Mouse (Mus musculus) olfactory bulb, adult 2 months (tissue): ENCODE data around the gene Serhl. TPM values are rescaled to one million over a fixed set of nuclear protein-coding genes. Genes with fewer than 3 reads are reported as not detected.
"Not testable (repeated sequence)": the region's sequence is repeated elsewhere in the genome, so short reads cannot be mapped to it uniquely, and the experiment has no call there.

Experiments used
- H3K27ac ChIP-seq: fragments of 200-500 bp; 2 replicates; pipeline ENCODE4 v1.5.1; 2012; ENCODE audit warnings: low read depth, low read length; ENCODE audit not compliant: insufficient read depth
- H3K4me1 ChIP-seq: fragments of 200-500 bp; 2 replicates; pipeline ENCODE4 v1.6.1; 2012; ENCODE audit warnings: low read length; ENCODE audit not compliant: control insufficient read depth, insufficient read depth
- H3K4me3 ChIP-seq: fragments of 200-500 bp; 2 replicates; pipeline ENCODE4 v1.5.1; 2012; ENCODE audit warnings: mild to moderate bottlenecking, low read depth, low read length, moderate library complexity; ENCODE audit not compliant: insufficient read depth
- CTCF ChIP-seq: fragments of 200-500 bp; IDR thresholded peaks from 2 replicates; pipeline ENCODE4 v1.5.1; 2012; ENCODE audit warnings: low read depth, mild to moderate bottlenecking, low read length, moderate library complexity; ENCODE audit not compliant: insufficient read depth
- POLR2A ChIP-seq: fragments of 200-500 bp; IDR thresholded peaks from 2 replicates; pipeline ENCODE4 v1.6.1; 2012; ENCODE audit warnings: mild to moderate bottlenecking, low read depth, low read length, moderate library complexity; ENCODE audit not compliant: insufficient read depth
- WGBS: fragments of 180-500 bp; shearing (Covaris S2); methylation state at CpG from one replicate; pipeline ENCODE4 v1.1.7; 2018; 5-methylcytosine and 5-hydroxymethylcytosine counted together
- polyA plus RNA-seq: library from polyadenylated mRNA; stranded (reverse); fragments of >200 nt; gene quantifications from 2 replicates; pipeline ENCODE4 v1.2.4, GENCODE M21; 2012; ENCODE audit warnings: low replicate concordance; ENCODE audit not compliant: missing spikeins, insufficient read depth, insufficient read length

Gene Serhl
- polyA plus RNA-seq, result not detected in 2 replicates

DNA sequence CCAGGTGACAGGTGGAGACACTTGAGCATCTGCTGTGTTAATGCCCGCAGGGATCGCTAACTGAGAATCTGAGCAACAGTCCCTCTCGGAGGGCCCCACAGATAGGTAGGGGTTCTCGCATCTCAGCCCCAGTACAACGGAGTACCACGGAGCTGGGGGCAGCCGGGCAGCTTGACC is at the start of gene Serhl:
Gene Serhl (plus strand): TSS at position 78 of the 177 bp plus-strand sequence.
- 50% methylated on average over 7 of the region's 7 CpGs for WGBS
- H3K27ac ChIP-seq, result no peak within 1 kb of the TSS
- no peak within 1 kb of the TSS for H3K4me3 ChIP-seq
- TF ChIP-seq POLR2A, result no peak
- TF ChIP-seq CTCF, result no peak
- peaks cover 7% of the 10 kb centered on the region for H3K4me1 ChIP-seq

DNA sequence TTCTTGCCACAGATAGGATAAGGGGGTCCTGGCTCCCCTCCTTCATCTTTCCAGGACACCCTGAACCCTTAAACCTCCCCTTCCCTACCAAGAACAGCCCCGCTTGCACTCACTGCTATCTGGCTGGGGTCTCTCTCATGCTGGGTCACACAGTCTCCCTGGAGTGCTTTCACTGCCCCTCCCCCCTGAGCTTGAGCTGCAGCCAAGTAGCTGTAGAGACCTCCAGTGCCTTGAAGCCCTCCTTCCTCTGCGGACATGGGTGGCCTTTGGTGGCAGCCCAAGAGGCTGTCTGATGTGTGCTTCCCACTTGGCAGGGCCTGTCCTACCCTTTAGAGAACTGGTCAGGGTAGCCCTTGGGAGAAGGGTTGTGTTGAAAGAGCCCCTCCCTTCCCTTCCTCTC is 49.1 kb upstream of the Serhl start:
- Histone ChIP-seq H3K4me1 (peaks cover 20% of the 10 kb centered on the region), H3K4me3 (no peak overlapping the region), H3K27ac (no peak overlapping the region)
- no peak for TF ChIP-seq POLR2A
- no peak for TF ChIP-seq CTCF
- 75% methylated on average over 2 of the region's 2 CpGs for WGBS

DNA sequence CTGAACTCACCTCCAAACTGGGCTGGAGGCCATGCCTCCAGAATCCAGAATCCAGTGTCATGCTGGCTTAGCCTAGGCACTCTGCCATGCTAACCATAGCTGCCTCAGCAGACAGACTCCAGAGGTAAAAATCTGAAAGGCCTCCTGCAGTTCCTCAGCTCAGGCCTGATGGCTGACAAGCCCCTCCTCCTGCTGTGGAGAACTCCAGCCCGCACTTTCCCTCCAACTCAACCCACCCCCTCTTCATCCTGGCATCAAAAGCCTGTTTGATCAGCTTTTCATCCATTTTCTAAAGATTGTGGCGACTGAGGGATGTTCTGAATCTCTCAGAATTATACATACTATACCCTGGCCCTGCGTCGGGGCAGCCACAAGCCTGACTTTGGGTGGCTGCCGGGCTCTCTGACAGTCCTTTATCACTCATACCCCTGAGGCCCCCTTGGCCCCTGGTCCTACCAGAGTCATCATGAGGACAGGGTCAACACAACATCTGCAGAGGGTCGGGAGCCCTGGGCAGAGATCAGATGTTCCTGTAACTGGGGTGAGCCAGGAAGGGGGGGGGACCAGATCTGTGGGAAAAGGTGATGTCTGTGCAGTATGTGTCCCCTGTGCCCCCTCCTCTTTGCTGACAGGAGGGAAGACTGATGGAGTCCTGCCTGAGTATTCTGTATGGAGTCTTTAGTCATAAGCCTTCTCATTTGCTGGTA is 46.5 kb upstream of the Serhl start:
- H3K27ac ChIP-seq, result no peak overlapping the region
- TF ChIP-seq POLR2A (no peak), CTCF (no peak)
- no peak overlapping the region for H3K4me3 ChIP-seq
- WGBS, result 40% methylated on average over 6 of the region's 6 CpGs
- H3K4me1 ChIP-seq, result peaks cover 14% of the 10 kb centered on the region

DNA sequence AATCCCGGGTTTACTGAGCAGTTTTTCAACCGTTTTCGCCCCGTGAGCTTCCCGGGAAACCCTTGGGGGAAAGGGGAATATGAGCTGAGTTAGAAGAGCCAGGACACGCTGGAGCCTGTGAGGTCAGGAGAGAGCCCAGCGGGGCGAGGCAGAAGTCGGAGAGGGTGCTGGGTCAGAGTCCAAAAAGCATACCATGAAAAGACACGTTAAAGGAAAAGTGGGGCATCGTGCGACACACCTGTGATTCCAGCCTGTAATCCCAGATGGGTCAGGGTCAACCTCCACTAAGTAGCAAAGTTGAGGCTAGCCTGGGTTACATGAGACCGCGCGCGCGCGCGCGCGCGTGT is 46.0 kb upstream of the Serhl start:
- Histone ChIP-seq H3K4me3 (no peak overlapping the region), H3K27ac (no peak overlapping the region)
- 83% methylated on average over 22 of the region's 22 CpGs for WGBS

DNA sequence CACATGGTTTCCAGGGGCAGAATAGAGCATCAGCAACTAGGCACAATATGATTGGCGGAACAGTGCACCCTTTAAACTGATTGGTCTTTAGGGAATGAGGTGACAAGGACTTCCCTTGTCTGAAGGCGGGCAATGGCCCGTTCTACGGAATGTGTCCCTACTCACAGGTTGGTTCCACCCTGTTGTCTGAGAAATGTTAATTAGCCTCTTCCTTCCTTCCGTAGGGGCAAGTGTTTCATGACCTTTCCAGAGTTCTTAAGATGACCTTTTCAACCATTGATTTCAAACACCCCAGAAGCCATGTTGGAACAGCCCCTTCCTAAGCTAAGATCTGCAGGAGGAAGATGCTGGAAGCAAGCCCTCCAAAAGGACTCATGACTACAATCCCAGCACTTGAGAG is 43.7 kb upstream of the Serhl start:
- H3K27ac ChIP-seq, H3K4me3 ChIP-seq: not testable (repeated sequence)
- H3K4me1 ChIP-seq, result peaks cover 10% of the 10 kb centered on the region; the same call in 1 of the 2 replicates
- 92% methylated on average over 5 of the region's 5 CpGs for WGBS

More for the DNA sequence above, 46.0 kb upstream of the Serhl start:
- H3K4me1 ChIP-seq, result peaks cover 10% of the 10 kb centered on the region; the same call in 1 of the 2 replicates
- no peak for TF ChIP-seq CTCF
- TF ChIP-seq POLR2A, result no peak

DNA sequence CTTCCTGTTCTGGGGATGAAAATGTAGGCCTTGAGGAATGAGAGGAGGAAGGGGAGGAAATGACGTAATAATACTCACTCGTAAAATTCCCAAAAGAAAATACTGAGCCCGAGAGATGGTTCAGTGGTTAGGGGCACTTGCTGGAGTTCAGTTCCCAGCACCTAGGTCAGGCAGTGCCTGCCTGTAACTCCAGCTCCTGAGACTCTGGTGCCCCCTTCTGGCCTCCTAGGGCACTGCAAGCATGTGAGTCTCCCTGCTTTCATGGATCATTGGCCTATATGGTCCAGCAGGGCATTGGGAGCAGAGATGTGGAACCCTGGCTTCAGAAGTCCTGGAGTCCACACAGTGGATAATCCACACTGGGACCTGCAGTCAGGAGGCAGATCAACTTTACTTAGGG is 43.0 kb upstream of the Serhl start:
- peaks cover 10% of the 10 kb centered on the region; the same call in 1 of the 2 replicates for H3K4me1 ChIP-seq
- TF ChIP-seq CTCF, result no peak
- TF ChIP-seq POLR2A, result no peak
- H3K4me3 ChIP-seq, result no peak overlapping the region
- H3K27ac ChIP-seq, result no peak overlapping the region
- WGBS, result 100% methylated on average over 3 of the region's 3 CpGs

DNA sequence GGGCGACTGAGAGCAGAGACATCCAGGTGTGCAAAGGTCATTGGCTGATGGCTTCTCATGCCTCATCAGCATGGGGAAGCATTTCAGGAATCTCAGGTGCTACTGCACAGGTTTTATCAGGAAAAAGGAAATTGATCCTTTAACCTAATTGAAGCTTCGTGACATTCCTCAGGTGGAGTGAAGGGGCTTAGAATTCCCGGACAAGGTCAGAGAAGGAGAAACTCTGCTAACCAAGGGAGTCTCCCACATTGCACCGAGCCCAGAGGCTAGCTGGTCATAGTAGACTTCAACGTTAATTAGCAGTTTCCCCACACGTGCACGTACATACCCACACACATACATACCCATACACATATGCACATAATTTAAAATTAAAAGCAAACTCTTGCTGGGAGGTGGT is 42.6 kb upstream of the Serhl start:
- 89% methylated on average over 7 of the region's 7 CpGs for WGBS
- H3K27ac ChIP-seq, result no peak overlapping the region
- TF ChIP-seq CTCF, result no peak
- H3K4me3 ChIP-seq, result no peak overlapping the region
- H3K4me1 ChIP-seq, result peaks cover 10% of the 10 kb centered on the region; the same call in 1 of the 2 replicates

DNA sequence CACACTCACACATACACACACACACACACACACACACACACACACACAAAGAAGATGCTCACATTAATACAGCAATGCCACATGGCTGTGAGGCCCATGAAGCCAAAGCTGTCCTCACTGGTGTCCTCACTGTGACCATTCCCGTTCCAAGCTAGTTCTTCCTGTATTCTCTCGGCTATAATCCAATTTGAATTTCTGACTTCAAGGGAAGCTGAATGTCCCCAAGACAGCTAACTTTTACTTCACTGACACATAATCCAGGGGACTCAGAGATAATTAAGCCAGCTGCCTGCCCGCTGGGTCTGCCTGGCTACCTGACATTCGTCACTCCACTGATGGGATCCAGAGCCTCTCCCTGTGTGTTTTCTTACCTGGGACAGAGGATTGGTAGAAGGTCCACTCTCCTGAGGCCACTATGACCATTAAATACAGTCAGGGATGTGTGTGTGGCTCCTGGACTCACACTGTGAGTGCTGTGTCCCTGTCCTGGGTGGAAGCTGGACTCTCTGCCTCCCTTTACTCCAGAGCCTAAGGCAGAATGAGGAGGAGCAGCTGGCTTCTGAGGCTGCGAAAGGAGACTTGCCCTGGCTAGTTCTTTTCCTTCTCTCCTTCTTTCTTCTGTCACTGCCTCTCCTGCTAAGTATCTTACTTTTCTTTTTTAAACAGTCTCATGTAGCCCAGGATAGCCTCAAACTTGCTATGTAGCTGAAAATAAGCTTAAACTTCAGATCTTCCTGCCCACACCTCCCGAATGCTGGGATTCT is 36.8 kb upstream of the Serhl start:
- Histone ChIP-seq H3K4me1 (peaks cover 11% of the 10 kb centered on the region), H3K4me3 (no peak overlapping the region), H3K27ac (no peak overlapping the region)
- WGBS, result 89% methylated on average over 6 of the region's 6 CpGs
- TF ChIP-seq CTCF, result no peak
- no peak for TF ChIP-seq POLR2A

DNA sequence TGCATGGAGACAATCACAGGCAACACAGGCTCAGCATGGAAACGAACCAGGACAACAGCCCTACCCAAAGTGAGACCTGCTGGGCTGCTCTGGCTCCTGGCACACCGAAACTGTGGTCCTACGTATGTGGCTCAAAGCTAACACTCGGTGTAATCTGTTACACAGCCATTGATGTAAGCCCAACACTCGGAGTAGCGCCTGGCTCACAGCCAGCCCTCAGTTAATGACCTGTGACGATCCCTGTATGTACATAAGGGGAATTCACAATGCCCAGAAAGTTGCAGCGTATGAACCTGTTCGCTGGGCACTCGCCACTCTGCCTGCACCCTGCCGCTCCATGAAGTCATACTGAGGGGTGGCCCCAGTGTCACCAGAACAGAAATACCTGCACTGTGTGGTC is 36.0 kb upstream of the Serhl start:
- Histone ChIP-seq H3K27ac (no peak overlapping the region), H3K4me1 (peaks cover 12% of the 10 kb centered on the region), H3K4me3 (no peak overlapping the region)
- no peak for TF ChIP-seq POLR2A
- TF ChIP-seq CTCF, result no peak
- WGBS, result 62% methylated on average over 11 of the region's 11 CpGs
